Mouse (Mus musculus) spleen, adult 2 months (tissue): ENCODE results near the gene Eng. TPM values are rescaled to one million over a fixed set of nuclear protein-coding genes. Genes with fewer than 3 reads are reported as not detected.

ENCODE experiments used
- DNase-seq, 2 experiments: peaks; one replicate each; pipeline versions ENCODE4 v3.0.0 to v3.0.0-alpha.2; 2012 to 2021; ENCODE audit warnings: low spot score in 2 of 2, low read depth in 1 of 2
- H3K27ac ChIP-seq: fragments of 200-500 bp; 2 replicates; pipeline ENCODE4 v1.5.1; 2012; ENCODE audit warnings: low read length, inconsistent platforms; ENCODE audit not compliant: insufficient read depth
- H3K27me3 ChIP-seq: fragments of 200-500 bp; 2 replicates; pipeline ENCODE4 v1.6.1; 2012; ENCODE audit warnings: mild to moderate bottlenecking, moderate library complexity, low read length, inconsistent platforms; ENCODE audit not compliant: control insufficient read depth, insufficient read depth
- H3K36me3 ChIP-seq: fragments of 200-500 bp; 2 replicates; pipeline ENCODE4 v1.6.1; 2012; ENCODE audit warnings: mild to moderate bottlenecking, low read length, inconsistent platforms; ENCODE audit not compliant: control insufficient read depth, insufficient read depth
- H3K4me1 ChIP-seq: fragments of 200-500 bp; 2 replicates; pipeline ENCODE4 v1.6.1; 2011; ENCODE audit warnings: inconsistent platforms; ENCODE audit not compliant: control insufficient read depth, insufficient read depth, insufficient read length
- H3K4me3 ChIP-seq: fragments of 200-500 bp; 2 replicates; pipeline ENCODE4 v1.5.1; 2011; ENCODE audit warnings: mild to moderate bottlenecking, inconsistent platforms; ENCODE audit not compliant: insufficient read depth, insufficient read length; ENCODE audit errors: extremely low read depth
- CTCF ChIP-seq: fragments of 200-500 bp; IDR thresholded peaks from 2 replicates; pipeline ENCODE4 v1.5.1; 2011; ENCODE audit warnings: mild to moderate bottlenecking, inconsistent platforms; ENCODE audit not compliant: insufficient read depth, insufficient read length, insufficient replicate concordance; ENCODE audit errors: extremely low read depth
- POLR2A ChIP-seq: fragments of 200-500 bp; IDR thresholded peaks from 2 replicates; pipeline ENCODE4 v1.6.1; 2011; ENCODE audit warnings: low read depth, low read length, inconsistent platforms
- WGBS: fragments of 180-500 bp; shearing (Covaris S2); methylation state at CpG from one replicate; pipeline ENCODE4 v1.1.7; 2018; 5-methylcytosine and 5-hydroxymethylcytosine counted together
- polyA plus RNA-seq: library from polyadenylated mRNA; depleted of rRNA; stranded (reverse); fragments of >200 nt; gene quantifications from 2 replicates; pipeline ENCODE4 v1.2.3, GENCODE M21; 2012

The Eng gene
- polyA plus RNA-seq, 1 experiment, result 132 TPM

DNA sequence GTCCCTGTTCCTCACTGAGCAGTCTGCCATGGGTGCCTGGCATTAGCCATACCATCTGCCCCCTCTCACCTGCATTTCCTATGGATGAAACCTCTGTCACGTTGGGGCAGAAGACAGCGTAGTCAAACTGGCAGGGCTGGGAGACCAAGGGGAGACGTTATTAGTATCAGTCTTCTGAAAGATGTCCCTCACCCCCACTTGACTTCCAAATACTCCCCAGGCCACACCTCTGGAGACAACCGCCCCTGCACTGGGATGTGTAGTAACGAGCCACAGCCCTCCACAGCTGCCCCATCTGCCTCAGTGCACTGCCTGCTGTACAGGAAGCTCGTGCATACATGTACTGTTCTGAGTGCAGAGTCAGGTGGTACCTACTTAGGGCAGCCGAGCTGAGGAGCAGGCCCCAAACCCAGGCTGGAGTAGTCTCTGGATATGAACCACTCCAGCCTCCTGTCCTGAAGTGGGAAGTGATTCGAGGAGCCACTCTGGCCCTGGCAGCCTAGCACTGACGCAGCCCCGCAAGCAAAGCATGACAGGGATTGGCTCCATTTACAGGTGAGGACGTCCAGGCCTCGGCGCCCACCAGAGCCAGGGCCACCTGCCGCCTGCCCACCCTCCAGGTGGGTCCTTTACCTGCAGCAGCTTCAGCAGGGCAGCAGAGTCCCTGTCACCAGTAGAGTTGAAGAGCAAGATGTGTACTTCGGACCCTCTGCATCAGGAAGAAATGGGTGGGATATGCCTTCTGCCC, 38.5 kb downstream of the Eng start:
- H3K4me1 ChIP-seq, result no peaks in the 10 kb centered on the region; the same call in 1 of the 2 replicates
- peaks cover 11% of the 10 kb centered on the region for H3K36me3 ChIP-seq
- no peak overlapping the region for H3K27ac ChIP-seq
- no peaks in the 10 kb centered on the region for H3K27me3 ChIP-seq
- no peak for DNase-seq
- no peak overlapping the region for H3K4me3 ChIP-seq
- WGBS, result 90% methylated on average over 15 of the region's 15 CpGs
- no peak for TF ChIP-seq POLR2A
- TF ChIP-seq CTCF, result no peak

DNA sequence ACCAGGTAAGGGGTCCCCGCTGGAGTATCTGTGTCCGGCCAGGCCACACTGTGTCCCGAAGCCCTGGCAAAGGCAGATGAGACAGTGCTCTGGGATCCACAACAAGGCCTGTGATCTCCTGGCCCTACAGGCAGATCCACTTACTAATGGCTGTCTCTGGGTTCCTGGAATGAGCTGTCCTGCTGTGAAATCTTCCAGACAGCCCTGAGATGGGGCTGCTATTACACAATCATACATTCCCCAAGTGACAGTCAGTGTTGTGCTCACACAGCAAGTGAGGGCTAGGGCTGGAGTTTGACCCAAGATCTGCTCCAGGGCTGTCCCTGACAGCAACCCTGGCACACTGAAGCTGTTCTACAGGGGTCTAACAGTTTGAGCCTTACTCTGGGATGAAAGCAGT, 39.4 kb downstream of the Eng start:
- 96% methylated on average over 3 of the region's 3 CpGs for WGBS
- H3K36me3 ChIP-seq, result peaks cover 11% of the 10 kb centered on the region
- DNase-seq, result no peak

DNA sequence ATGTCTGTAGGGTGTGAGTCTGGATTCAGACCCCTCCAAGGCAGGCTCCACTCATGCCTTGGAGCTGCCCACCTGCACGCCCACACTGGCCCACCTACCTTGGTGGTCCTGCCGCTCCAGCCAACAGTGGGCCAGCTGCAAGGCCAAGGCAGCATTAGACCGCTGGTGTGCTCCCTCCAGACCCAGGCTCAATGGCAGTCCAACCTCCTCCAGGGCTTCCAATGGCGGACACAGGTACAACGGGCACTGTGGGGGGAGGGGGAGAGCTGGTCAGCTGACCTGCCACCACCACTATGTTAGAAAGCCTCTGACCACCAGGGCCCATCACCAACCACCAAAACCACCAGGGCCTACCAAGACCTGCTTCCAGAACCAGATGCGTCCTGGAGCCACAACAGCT, 40.2 kb downstream of the Eng start:
- TF ChIP-seq POLR2A (no peak), CTCF (no peak)
- Histone ChIP-seq H3K27me3 (no peaks in the 10 kb centered on the region), H3K4me3 (no peak overlapping the region), H3K27ac (no peak overlapping the region), H3K36me3 (peaks cover 11% of the 10 kb centered on the region), H3K4me1 (no peaks in the 10 kb centered on the region; the same call in 1 of the 2 replicates)
- 92% methylated on average over 6 of the region's 6 CpGs for WGBS
- DNase-seq, result no peak

More for the DNA sequence above, 39.4 kb downstream of the Eng start:
- no peak overlapping the region for H3K27ac ChIP-seq
- H3K4me3 ChIP-seq, result no peak overlapping the region
- H3K27me3 ChIP-seq, result no peaks in the 10 kb centered on the region
- no peaks in the 10 kb centered on the region; the same call in 1 of the 2 replicates for H3K4me1 ChIP-seq
- TF ChIP-seq CTCF, result no peak
- no peak for TF ChIP-seq POLR2A

DNA sequence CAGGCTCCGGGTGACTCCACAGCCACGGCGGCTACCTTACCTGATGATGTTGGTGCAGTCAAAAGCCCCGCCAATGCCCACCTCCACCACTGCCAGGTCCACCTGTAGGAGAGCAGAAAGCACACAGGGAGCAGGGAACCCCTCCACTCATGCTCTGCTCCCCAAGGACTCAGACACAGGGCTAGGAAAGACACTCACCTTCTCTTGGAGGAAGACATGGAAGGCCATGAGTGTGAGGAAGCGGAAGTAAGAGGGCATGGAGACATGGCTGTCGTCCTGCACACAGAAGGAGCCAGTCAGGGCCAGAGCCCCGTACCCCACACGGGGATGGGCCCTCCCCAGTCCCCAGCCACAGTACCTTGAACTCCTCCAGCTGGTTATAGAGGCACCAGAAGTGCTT, 41.2 kb downstream of the Eng start:
- no peaks in the 10 kb centered on the region for H3K27me3 ChIP-seq
- no peak for DNase-seq
- WGBS, result 95% methylated on average over 8 of the region's 8 CpGs
- peaks cover 11% of the 10 kb centered on the region for H3K36me3 ChIP-seq
- H3K4me1 ChIP-seq, result no peaks in the 10 kb centered on the region; the same call in 1 of the 2 replicates
- no peak overlapping the region for H3K27ac ChIP-seq
- H3K4me3 ChIP-seq, result no peak overlapping the region
- no peak for TF ChIP-seq CTCF
- TF ChIP-seq POLR2A, result no peak

DNA sequence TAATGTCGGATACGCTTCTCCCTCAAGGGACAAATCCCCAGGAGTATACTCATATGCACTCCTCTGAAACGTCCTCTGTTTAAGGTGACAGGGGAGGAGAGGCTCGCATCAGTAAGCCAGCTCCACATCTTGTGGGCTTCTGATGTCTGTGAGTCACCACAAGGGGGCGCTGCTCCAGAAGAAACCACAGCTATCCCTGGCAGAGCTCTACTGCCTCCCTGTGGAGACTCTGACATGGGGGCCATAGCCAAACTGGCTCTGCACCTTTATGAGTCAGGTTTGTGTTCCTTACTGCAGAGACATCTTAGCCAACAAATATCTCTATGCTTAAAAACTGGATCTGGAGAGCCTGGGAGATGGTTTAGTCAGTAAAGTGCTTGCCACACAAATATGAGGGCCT, 43.0 kb downstream of the Eng start:
- no peaks in the 10 kb centered on the region for H3K27me3 ChIP-seq
- H3K4me1 ChIP-seq, result no peaks in the 10 kb centered on the region; the same call in none of the 2 replicates
- peaks cover 10% of the 10 kb centered on the region for H3K36me3 ChIP-seq
- H3K4me3 ChIP-seq, result no peak overlapping the region
- TF ChIP-seq CTCF, result peak; percentile 100
- TF ChIP-seq POLR2A, result no peak
- DNase-seq, result peak; percentile 85 to 87
- WGBS, result 13% methylated on average over 5 of the region's 5 CpGs
- no peak overlapping the region for H3K27ac ChIP-seq

DNA sequence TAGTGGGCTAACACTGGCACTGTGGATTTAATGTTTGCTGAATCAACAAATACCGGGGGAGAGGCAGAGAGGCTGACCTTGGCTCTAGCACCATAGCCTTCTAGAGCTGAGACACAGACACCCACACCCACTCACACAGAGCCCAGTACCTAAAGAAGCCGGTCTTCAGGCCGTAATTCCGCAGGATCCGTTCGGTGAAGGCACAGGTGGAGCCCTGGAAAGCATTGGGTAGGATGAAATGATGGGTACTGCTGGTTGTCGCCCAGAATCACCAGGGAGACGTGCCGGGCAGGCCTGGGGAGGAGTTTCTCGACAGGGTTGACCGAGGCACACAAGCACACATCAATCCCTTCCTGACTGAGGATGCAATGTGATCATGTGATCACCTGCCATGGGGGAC, 44.6 kb downstream of the Eng start:
- TF ChIP-seq CTCF, result no peak
- no peak overlapping the region for H3K27ac ChIP-seq
- H3K36me3 ChIP-seq, result peaks cover 6% of the 10 kb centered on the region
- DNase-seq, result no peak
- no peak overlapping the region for H3K4me3 ChIP-seq
- no peaks in the 10 kb centered on the region; the same call in none of the 2 replicates for H3K4me1 ChIP-seq
- WGBS, result 94% methylated on average over 11 of the region's 11 CpGs
- H3K27me3 ChIP-seq, result no peaks in the 10 kb centered on the region

DNA sequence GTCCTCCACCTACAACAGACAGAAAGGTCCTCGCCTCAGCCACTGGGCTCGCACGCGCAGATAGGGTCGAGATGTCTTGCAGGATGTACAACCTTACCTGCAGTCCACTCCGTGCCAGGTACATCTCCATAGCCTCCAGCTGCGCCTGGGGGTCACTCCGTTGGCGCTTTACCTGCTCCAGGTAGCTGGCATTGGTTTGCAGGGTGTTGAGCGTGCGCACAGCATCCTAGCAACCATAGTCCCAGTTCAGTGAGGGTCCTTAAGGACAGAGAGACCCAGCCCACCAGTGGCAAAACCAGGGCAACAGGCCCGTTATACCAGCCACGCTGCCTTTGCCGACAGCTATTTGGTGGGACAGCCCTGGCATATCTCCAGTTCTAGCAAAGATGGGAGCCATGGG, 46.1 kb downstream of the Eng start:
- Histone ChIP-seq H3K36me3 (no peaks in the 10 kb centered on the region), H3K4me1 (no peaks in the 10 kb centered on the region; the same call in 1 of the 2 replicates), H3K27ac (no peak overlapping the region), H3K27me3 (no peaks in the 10 kb centered on the region), H3K4me3 (no peak overlapping the region)
- WGBS, result 94% methylated on average over 14 of the region's 14 CpGs
- TF ChIP-seq POLR2A (no peak), CTCF (no peak)
- DNase-seq, result no peak
